Mouse (Mus musculus): ENCODE data around the gene Sox5.
"Not testable (repeated sequence)": the region's sequence is repeated elsewhere in the genome, so short reads cannot be mapped to it uniquely, and the experiment has no call there.

Sox5 gene

DNA sequence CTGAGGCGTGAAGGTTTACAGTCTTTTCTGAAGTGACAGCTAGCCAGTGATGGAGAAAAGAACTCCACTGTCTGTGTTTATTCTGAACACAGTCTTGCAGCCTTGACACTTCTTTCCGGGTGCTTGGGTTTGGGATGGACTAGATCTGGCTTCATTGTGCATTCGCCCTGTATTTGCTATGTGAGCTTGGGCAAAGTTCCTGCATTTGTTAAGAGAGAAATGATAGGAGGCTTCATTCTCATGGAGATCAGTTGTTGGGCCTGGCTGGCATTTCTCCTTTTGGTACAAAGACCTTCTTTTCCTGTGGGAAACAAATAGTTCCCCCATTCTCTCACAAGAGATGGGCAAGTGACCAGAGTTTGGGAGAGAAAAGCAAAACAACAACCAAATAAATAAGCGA lies 490.3 kb downstream of the Sox5 start:
- in situ Hi-C loops (cut with MboI, MseI) = no loop called here

DNA sequence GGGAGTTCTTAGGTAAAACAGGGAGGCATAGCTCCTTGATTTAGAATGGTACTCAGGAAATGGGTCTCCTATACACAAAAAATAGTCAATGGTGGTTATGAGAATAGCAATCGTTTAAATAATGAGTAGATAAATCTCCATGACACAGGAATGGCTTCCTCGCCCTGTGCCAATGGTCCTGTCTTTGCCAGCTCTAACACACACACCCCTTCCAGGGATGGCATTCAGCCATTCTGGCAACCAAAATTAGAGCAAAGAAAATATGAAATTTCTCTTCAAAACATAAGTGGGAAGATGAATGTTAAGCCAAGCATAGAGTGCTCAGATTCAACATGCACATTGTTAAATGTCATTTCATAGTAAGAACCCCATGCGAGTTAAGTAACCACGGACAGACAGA lies 495.7 kb downstream of the Sox5 start:
- in situ Hi-C loops (cut with MboI, MseI) = loop anchor here (10.0 kb wide), 1 partner anchor 451 kb away; no protein-coding TSS in a partner anchor

- in situ Hi-C loops (cut with MboI, MseI) = loop anchor here (10.0 kb wide), 1 partner anchor 448 kb away; no protein-coding TSS in a partner anchor
Measured at GRCm38 (mm10) chr6:144283191-144283590, 498.6 kb downstream of the Sox5 start.

DNA sequence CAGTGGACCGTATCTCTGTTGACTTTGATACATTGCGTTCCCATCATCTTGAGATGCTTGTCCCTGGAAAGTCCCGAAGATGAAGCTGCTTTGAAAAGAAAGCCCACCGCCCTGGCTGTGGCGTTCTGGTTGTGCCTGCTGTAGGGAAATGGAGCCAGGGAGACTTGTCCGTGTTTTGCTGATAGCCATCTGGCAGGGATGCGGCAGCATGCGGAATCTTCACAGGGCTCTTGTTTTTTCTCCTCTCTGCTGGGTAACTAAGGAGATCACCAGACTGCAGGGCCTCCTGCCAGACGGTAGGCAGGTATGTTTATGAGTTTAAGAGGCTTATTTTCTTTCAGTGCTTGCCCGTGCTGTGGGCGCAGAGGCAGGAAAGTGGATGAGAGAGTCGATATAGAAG lies 499.0 kb downstream of the Sox5 start:
- in situ Hi-C loops (cut with MboI, MseI) = loop anchor here (10.0 kb wide), 1 partner anchor 448 kb away; no protein-coding TSS in a partner anchor

GRCm38 (mm10) chr6:144281661-144282060 lies 500.1 kb downstream of the Sox5 start:
- in situ Hi-C loops (cut with MboI, MseI) = loop anchor here (10.0 kb wide), 1 partner anchor 447 kb away; no protein-coding TSS in a partner anchor

DNA sequence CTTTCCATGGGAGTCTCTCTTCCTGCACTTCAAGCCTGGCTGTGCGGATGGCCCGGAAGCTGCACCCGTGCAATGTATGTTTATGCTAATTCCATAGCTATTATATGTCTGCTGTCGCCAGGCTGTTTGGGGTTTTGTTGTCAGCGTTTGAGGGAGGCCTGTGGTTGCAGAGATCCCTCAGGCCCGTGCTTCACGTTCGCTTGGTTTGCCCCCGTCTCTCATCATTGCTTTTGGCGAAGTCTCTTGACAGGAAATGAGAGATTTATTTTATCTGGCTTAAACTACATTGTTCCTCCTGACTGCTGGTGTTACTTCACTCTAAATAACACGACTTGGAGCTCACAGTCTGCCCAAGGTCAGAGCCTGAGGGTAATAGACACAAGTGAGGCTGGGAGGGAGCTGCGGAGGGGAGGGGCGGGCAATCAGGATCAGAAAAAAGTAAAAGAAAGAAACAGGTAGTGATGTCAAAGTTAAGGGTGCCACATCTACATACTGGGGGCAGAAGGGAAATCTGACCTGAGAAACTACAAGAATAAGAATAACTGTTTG lies 503.2 kb downstream of the Sox5 start:
- in situ Hi-C loops (cut with MboI, MseI) = no loop called here

DNA sequence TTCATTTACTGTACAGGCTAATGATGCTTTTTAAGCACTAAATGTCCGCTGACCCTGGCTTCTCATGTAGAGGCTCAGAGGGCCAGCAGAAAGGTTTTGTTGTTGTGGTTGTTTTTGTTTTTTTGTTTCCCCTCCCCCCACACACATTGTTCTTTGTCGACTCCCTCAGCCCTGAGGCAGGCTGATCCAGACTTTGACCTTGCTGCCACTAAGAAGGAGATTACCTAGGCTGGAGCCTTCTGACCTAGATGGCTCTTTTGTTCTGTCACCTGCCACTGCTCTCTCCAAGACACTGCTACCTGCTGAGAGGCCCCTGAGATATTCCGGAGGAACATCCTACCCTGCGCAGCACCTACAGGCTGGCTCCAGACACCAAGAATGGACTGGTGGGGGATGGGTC lies 508.4 kb downstream of the Sox5 start:
- in situ Hi-C loops (cut with MboI, MseI) = not testable (repeated sequence)

DNA sequence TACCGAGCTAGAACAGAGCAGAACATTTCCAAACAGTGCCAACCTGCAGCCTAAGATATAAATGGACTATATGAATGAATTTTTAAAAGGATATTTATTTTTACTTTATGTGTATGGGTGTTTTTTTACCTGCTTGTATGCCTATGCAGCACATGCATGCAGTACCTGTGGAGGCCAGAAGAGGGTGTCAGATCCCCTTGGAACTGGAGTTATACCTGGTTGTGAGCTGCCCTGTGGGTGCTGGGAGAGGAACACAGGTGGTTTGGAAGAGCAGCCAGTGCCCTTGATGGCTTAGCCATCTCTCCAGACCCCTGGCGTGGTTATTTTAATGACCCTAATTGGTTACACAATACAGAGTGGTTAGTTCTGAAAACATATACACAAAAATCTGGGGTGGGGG lies 510.5 kb downstream of the Sox5 start:
- in situ Hi-C loops (cut with MboI, MseI) = no loop called here

- in situ Hi-C loops (cut with MboI, MseI) = no loop called here
Measured at GRCm38 (mm10) chr6:144270306-144270705, 511.5 kb downstream of the Sox5 start.

GRCm38 (mm10) chr6:144269666-144270065 lies 512.1 kb downstream of the Sox5 start:
- in situ Hi-C loops (cut with MboI, MseI) = no loop called here

GRCm38 (mm10) chr6:144265752-144266151 lies 516.0 kb downstream of the Sox5 start:
- in situ Hi-C loops (cut with MboI, MseI) = no loop called here

DNA sequence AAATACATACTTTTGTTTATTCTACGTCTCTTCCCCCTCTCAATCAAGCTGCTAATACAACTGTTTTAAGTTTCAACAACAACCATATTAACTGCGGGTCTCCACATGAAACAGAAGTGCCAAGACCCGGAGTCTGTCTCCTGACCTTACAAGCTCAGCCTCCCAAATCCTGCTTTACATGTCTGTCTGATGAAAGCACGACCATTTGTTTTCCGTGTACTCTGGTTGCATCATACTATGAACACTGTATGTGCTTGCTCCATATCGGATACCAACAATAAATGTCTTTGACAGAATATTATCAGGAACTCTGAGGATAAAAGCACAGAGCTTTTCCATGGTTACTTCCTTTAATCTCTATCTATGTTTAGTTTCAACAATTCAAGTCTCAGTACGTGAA lies 516.8 kb downstream of the Sox5 start:
- in situ Hi-C loops (cut with MboI, MseI) = no loop called here

DNA sequence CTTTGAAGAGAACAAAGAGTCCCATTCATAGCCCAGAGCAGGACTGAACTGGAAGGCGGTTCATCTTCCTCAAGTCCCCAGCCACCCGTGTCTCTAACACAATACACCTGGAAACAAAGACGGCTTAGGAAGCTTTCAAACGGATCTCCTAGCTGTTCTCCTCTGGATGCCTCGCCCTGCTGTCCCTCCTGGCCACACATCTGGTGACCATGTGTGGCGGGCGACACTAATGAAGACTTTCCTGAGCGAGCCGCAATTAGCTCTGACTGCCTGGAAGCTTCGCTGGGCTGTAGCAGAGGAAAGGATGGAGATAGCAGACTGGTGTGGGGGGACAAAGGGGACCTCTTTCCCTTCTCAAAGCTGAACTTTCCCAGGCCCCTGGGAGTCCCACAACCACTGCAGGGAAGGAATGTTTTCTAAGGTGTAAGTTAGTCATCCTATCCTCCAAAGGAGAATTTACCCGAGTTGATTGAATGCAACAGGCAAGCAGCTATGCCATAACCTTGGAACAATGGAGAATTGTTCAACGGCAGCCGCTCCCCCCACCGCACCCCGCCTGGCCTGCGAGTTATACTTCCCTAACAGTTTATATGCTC lies 517.4 kb downstream of the Sox5 start:
- in situ Hi-C loops (cut with MboI, MseI) = no loop called here

DNA sequence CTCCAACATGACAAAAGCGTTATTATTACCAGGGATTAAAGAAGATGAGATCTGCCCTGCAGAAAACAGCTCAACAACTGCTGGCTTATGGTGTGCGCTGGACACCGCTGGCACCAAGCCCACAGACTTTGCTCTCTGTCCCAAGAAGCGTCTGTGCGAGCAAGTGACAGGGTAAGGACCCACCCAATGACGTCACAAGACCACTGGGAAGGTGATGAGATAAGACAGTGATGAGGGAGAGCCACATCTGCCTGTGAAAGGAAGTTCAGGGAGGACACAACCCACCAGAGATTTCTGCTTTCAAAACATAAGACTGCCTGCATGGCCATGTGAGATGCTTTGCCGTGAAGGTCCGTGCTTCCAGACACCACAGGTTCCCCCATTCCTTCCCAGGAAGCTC lies 525.3 kb downstream of the Sox5 start:
- in situ Hi-C loops (cut with MboI, MseI) = no loop called here

GRCm38 (mm10) chr6:144252191-144252718 lies 529.5 kb downstream of the Sox5 start:
- in situ Hi-C loops (cut with MboI, MseI) = no loop called here

DNA sequence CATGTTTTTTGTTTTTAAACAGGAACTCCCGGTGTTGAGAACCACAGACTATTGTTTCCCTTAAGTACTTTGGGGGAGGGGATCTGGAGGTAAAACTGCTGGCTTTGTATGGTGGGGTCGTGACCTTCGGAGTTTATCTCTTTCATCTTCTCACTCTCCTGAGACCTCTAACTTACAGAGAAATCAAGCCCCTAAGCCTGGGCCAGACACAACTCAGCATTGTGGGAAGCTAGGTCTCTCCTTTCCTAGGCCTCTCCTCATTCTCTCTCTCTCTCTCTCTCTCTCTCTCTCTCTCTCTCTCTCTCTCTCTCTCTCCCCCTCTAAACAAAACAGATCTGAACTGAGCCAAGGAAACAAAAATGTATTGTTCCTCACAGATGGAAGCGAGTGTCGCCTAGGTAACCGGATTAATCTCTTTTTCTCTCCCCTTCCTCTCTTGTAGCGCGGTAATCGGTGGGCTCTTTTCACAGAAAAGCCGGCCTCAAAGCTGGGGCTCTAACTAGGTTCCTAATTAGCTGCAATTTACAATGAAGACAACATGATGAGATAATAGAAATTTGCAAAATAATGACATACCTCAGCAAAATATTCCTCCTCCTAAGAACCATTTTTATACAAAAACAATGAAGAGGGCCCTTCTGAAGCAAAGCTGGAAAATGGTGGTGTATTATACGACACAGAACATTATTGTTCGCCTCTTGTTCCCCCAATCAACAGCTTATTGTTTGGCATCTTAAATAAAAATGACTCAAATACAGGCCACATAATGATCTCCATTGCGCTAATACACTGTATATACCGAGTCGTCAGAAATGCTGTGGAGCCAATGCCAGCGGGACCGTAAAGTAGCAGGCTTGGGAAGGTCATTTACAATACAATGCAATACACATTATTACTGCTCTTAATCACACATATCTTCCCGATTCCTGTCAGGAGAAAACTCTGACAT lies 530.3 kb downstream of the Sox5 start:
- in situ Hi-C loops (cut with MboI, MseI) = no loop called here

GRCm38 (mm10) chr6:144250625-144251181 lies 531.1 kb downstream of the Sox5 start:
- in situ Hi-C loops (cut with MboI, MseI) = no loop called here

DNA sequence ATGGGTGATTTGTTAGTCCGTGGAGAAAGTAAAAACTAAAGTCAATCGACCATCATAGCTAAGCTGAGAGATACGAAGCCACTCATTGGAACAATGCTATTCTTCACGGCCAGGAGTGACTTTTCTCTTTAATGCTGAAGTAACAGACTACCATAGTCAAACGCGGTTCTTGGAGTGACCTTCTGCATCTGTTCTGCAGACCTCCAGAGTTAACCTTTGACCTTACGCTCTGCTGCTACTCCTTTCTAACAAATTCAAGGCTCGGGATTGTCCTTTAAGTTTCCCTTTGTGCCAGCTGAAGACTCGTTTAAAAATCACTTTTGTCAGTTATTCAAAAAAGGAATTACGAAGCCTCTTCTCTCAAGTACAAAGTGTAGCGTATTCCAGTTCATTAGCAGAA lies 545.2 kb downstream of the Sox5 start:
- in situ Hi-C loops (cut with MboI, MseI) = no loop called here

DNA sequence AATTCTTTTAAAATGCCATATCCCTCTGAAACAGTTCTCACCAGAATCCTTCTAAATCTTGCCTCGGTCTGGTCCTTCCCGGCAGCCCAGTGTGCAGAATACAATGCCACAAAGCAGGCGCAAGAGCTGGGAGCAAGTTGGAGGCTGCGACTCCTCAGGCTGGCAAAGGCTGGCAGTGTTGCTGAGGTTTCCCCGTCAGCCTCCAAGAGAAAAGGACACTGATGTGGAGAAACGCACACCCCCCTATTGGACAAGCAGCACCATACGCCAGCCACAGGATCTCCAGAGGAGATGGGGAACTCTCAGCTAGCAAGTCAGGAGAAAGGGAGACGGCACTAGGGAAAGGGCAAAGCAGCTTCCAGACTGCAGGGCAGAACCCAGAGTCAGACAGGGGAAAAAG lies 577.8 kb downstream of the Sox5 start:
- in situ Hi-C loops (cut with MboI, MseI) = no loop called here

DNA sequence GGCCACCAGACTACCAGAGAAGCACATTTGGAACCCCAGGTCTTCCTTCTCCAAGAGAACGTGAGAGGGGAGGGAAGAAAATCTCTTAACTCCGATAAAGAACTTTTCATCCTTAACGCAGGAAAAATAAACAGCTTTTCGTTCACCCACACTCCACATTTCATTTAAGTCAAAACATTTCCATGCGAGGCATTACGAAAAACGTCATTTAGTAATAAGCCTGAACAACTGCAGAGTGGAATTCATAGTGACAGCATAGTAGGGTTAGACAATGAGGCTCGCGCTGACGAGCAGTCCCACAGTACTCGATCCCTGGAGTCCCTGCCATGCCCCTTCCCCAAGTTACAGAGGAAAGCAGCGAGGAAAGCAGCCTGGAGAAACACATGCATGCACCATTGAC lies 578.8 kb downstream of the Sox5 start:
- in situ Hi-C loops (cut with MboI, MseI) = no loop called here

DNA sequence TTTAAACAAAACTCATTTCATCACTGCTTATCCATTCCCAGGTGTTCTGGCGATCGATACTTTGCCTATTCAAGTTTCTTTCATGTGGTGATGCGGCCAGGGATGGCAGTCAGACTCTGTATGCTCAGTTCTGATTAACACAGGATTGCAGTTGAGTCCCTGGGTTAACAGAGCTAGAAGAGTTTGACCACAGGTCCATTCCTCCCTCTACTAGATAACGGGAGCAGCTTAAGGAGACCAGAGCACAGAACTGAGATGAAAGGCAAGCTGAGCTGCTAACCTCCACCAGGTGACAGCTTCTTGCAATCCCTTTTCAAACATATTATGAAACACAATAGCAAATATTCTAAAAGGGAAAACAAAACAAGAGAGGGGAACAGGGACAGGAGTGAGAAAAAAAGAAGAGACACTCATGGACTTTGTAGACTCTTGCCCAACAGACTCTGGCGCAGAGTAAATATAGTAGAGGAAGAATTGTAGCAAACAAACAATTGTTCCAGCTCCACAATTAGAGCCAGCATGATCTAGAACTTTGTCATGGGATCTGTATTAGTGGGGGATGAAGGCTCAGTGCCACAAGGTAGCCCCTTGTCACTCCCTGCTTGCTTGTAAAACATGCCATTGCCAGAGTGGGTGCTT lies 580.3 kb downstream of the Sox5 start:
- in situ Hi-C loops (cut with MboI, MseI) = no loop called here
